Mouse (Mus musculus): ENCODE measurements around the gene Olfr1339. TPM values are rescaled to one million over a fixed set of nuclear protein-coding genes. Genes with fewer than 3 reads are reported as not detected.

Gene Olfr1339
- total and polyA plus RNA-seq, 2 experiments from 2014 or later = not detected

- Histone ChIP-seq H3K27ac (ENCODE audit: low read depth, low read length) (no peak within 1 kb of the TSS), H3K4me2 (ENCODE audit: low read depth) (no peak within 1 kb of the TSS), H3K9ac (no peak within 1 kb of the TSS), H3K36me3 (ENCODE audit: insufficient read depth) (no peaks in the 10 kb centered on the region), H3K4me3 (ENCODE audit: low read depth, low read length) (no peak within 1 kb of the TSS), H3K9me3 (ENCODE audit: low read length) (no peaks in the 10 kb centered on the region), H3K27me3 (ENCODE audit: insufficient read depth, low read length) (no peaks in the 10 kb centered on the region), H3K4me1 (ENCODE audit: insufficient read depth) (no peaks in the 10 kb centered on the region)
- TF ChIP-seq CTCF (IDR thresholded peaks at IDR 0.05; ENCODE audit: low read depth) = no peak
- DNase-seq = no peak
- ATAC-seq = no peak
These were observed 12.1 kb upstream of the Olfr1339 start, which contains the start of gene Olfr1340 for GRCm38 (mm10) chr4:118719838-118720237. Olfr1340 (plus strand) TSS chr4:118720138.

GRCm38 (mm10) chr4:118721742-118722483 lies 10.1 kb upstream of the Olfr1339 start:
- Histone ChIP-seq H3K27me3 (ENCODE audit: insufficient read depth, low read length) (no peaks in the 10 kb centered on the region), H3K27ac (ENCODE audit: low read depth, low read length) (no peak overlapping the region), H3K4me2 (ENCODE audit: low read depth) (no peak overlapping the region), H3K36me3 (ENCODE audit: insufficient read depth) (no peaks in the 10 kb centered on the region), H3K4me3 (ENCODE audit: low read depth, low read length) (no peak overlapping the region), H3K9me3 (ENCODE audit: low read length) (no peaks in the 10 kb centered on the region), H3K9ac (no peak overlapping the region), H3K4me1 (ENCODE audit: insufficient read depth) (no peaks in the 10 kb centered on the region)
- DNase-seq = no peak
- ATAC-seq = no peak
- TF ChIP-seq CTCF (IDR thresholded peaks at IDR 0.05; ENCODE audit: low read depth) = no peak
- WGBS = 56% methylated on average over 10 of the region's 10 CpGs

- no peak overlapping the region for H3K4me2 ChIP-seq (ENCODE audit: low read depth)
- ATAC-seq = no peak
- H3K4me1 ChIP-seq (ENCODE audit: insufficient read depth) = no peaks in the 10 kb centered on the region
- H3K27me3 ChIP-seq (ENCODE audit: insufficient read depth, low read length) = no peaks in the 10 kb centered on the region
- H3K4me3 ChIP-seq (ENCODE audit: low read depth, low read length) = no peak overlapping the region
- DNase-seq = no peak
- no peak for TF ChIP-seq CTCF (IDR thresholded peaks at IDR 0.05; ENCODE audit: low read depth)
- no peak overlapping the region for H3K9ac ChIP-seq
- H3K36me3 ChIP-seq (ENCODE audit: insufficient read depth) = no peaks in the 10 kb centered on the region
- no peak overlapping the region for H3K27ac ChIP-seq (ENCODE audit: low read depth, low read length)
- 58% methylated on average over 3 of the region's 3 CpGs for WGBS
- H3K9me3 ChIP-seq (ENCODE audit: low read length) = no peaks in the 10 kb centered on the region
These were observed 7.6 kb downstream of the Olfr1339 start for GRCm38 (mm10) chr4:118739574-118739973.

GRCm38 (mm10) chr4:118740988-118741698 lies 9.2 kb downstream of the Olfr1339 start:
- Histone ChIP-seq H3K4me3 (ENCODE audit: low read depth, low read length) (no peak overlapping the region), H3K9me3 (ENCODE audit: low read length) (no peaks in the 10 kb centered on the region), H3K9ac (no peak overlapping the region), H3K4me1 (ENCODE audit: insufficient read depth) (no peaks in the 10 kb centered on the region), H3K4me2 (ENCODE audit: low read depth) (peak overlapping the region; percentile 30), H3K27ac (ENCODE audit: low read depth, low read length) (no peak overlapping the region), H3K36me3 (ENCODE audit: insufficient read depth) (no peaks in the 10 kb centered on the region), H3K27me3 (ENCODE audit: insufficient read depth, low read length) (no peaks in the 10 kb centered on the region)
- ATAC-seq = no peak
- DNase-seq = no peak
- WGBS = 8% methylated on average over 11 of the region's 11 CpGs
- no peak for TF ChIP-seq CTCF (IDR thresholded peaks at IDR 0.05; ENCODE audit: low read depth)

- no peaks in the 10 kb centered on the region for H3K36me3 ChIP-seq (ENCODE audit: insufficient read depth)
- 3% methylated on average over 16 of the region's 16 CpGs for WGBS
- ATAC-seq = no peak
- H3K27ac ChIP-seq (ENCODE audit: low read depth, low read length) = no peak overlapping the region
- H3K4me1 ChIP-seq (ENCODE audit: insufficient read depth) = no peaks in the 10 kb centered on the region
- H3K27me3 ChIP-seq (ENCODE audit: insufficient read depth, low read length) = no peaks in the 10 kb centered on the region
- no peaks in the 10 kb centered on the region for H3K9me3 ChIP-seq (ENCODE audit: low read length)
- no peak overlapping the region for H3K4me3 ChIP-seq (ENCODE audit: low read depth, low read length)
- TF ChIP-seq CTCF (IDR thresholded peaks at IDR 0.05; ENCODE audit: low read depth) = no peak
- peak overlapping the region; percentile 30 for H3K4me2 ChIP-seq (ENCODE audit: low read depth)
- H3K9ac ChIP-seq = no peak overlapping the region
- peak; percentile 23 for DNase-seq
These were observed 9.9 kb downstream of the Olfr1339 start for GRCm38 (mm10) chr4:118741881-118742280.

GRCm38 (mm10) chr4:118758637-118759036 lies 26.7 kb downstream of the Olfr1339 start, which contains the start of gene Olfr1338:
Olfr1338 (minus strand) TSS chr4:118758737.
- Histone ChIP-seq H3K4me1 (ENCODE audit: insufficient read depth) (no peaks in the 10 kb centered on the region), H3K36me3 (ENCODE audit: insufficient read depth) (no peaks in the 10 kb centered on the region), H3K4me3 (ENCODE audit: low read depth, low read length) (no peak within 1 kb of the TSS), H3K9me3 (ENCODE audit: low read length) (no peaks in the 10 kb centered on the region), H3K9ac (no peak within 1 kb of the TSS), H3K4me2 (ENCODE audit: low read depth) (no peak within 1 kb of the TSS), H3K27ac (ENCODE audit: low read depth, low read length) (no peak within 1 kb of the TSS), H3K27me3 (ENCODE audit: insufficient read depth, low read length) (no peaks in the 10 kb centered on the region)
- 80% methylated on average over 1 of the region's 1 CpGs for WGBS
- no peak for TF ChIP-seq CTCF (IDR thresholded peaks at IDR 0.05; ENCODE audit: low read depth)
- no peak for ATAC-seq
- DNase-seq = no peak

- H3K27ac ChIP-seq (ENCODE audit: low read depth, low read length) = no peak within 1 kb of the TSS
- no peak within 1 kb of the TSS for H3K4me3 ChIP-seq (ENCODE audit: low read depth, low read length)
- no peak for TF ChIP-seq CTCF (IDR thresholded peaks at IDR 0.05; ENCODE audit: low read depth)
- ATAC-seq (no peak), DNase-seq (no peak)
- no peak within 1 kb of the TSS for H3K4me2 ChIP-seq (ENCODE audit: low read depth)
- H3K9me3 ChIP-seq (ENCODE audit: low read length) = no peaks in the 10 kb centered on the region
- H3K4me1 ChIP-seq (ENCODE audit: insufficient read depth) = no peaks in the 10 kb centered on the region
- no peak within 1 kb of the TSS for H3K9ac ChIP-seq
- WGBS = 76% methylated on average over 2 of the region's 2 CpGs
- H3K36me3 ChIP-seq (ENCODE audit: insufficient read depth) = no peaks in the 10 kb centered on the region
- no peaks in the 10 kb centered on the region for H3K27me3 ChIP-seq (ENCODE audit: insufficient read depth, low read length)
These were observed 50.5 kb downstream of the Olfr1339 start, which contains the start of gene Olfr1337 for GRCm38 (mm10) chr4:118782486-118782885. Olfr1337 (minus strand) TSS chr4:118782586.

Other genes with a start within 250 kb of the Olfr1339 start
- gene Tie1, start 242.1 kb upstream of the Olfr1339 start, total RNA-seq (2014; rRNA removed) = 10.4 and 14.9 TPM in 2 replicates
- 9.5 and 9.8 TPM in 2 replicates for gene Tie1, start 242.1 kb upstream of the Olfr1339 start, polyA plus RNA-seq (2015; fragmentation: Nextera tagmentation; extraction: Ambion mirVana)
- not detected in 2 replicates for gene 2610528J11Rik, start 205.2 kb upstream of the Olfr1339 start, total RNA-seq (2014; rRNA removed)
- gene 2610528J11Rik, start 205.2 kb upstream of the Olfr1339 start, polyA plus RNA-seq (2015; fragmentation: Nextera tagmentation; extraction: Ambion mirVana) = not detected in 2 replicates
- gene Tmem125, start 188.1 kb upstream of the Olfr1339 start, total RNA-seq (2014; rRNA removed) = 0.31 TPM in 1 of 2 replicates, not detected in the other
- 0.29 and 0.39 TPM in 2 replicates for gene Tmem125, start 188.1 kb upstream of the Olfr1339 start, polyA plus RNA-seq (2015; fragmentation: Nextera tagmentation; extraction: Ambion mirVana)
- 0.69 and 2.0 TPM in 2 replicates for gene Cfap57, start 111.4 kb upstream of the Olfr1339 start, total RNA-seq (2014; rRNA removed)
- 0.89 and 1.3 TPM in 2 replicates for gene Cfap57, start 111.4 kb upstream of the Olfr1339 start, polyA plus RNA-seq (2015; fragmentation: Nextera tagmentation; extraction: Ambion mirVana)
- 48.9 and 56.3 TPM in 2 replicates for gene Ebna1bp2, start 111.4 kb upstream of the Olfr1339 start, total RNA-seq (2014; rRNA removed)
- gene Ebna1bp2, start 111.4 kb upstream of the Olfr1339 start, polyA plus RNA-seq (2015; fragmentation: Nextera tagmentation; extraction: Ambion mirVana) = 97.7 and 104 TPM in 2 replicates
- not detected in 2 replicates for gene Olfr62, start 73.2 kb upstream of the Olfr1339 start, total RNA-seq (2014; rRNA removed)
- not detected in 2 replicates for gene Olfr62, start 73.2 kb upstream of the Olfr1339 start, polyA plus RNA-seq (2015; fragmentation: Nextera tagmentation; extraction: Ambion mirVana)
- not detected in 2 replicates for gene Olfr1342, start 39.4 kb upstream of the Olfr1339 start, total RNA-seq (2014; rRNA removed)
- not detected in 2 replicates for gene Olfr1342, start 39.4 kb upstream of the Olfr1339 start, polyA plus RNA-seq (2015; fragmentation: Nextera tagmentation; extraction: Ambion mirVana)
- not detected in 2 replicates for gene Olfr1341, start 28.7 kb upstream of the Olfr1339 start, total RNA-seq (2014; rRNA removed)
- not detected in 2 replicates for gene Olfr1341, start 28.7 kb upstream of the Olfr1339 start, polyA plus RNA-seq (2015; fragmentation: Nextera tagmentation; extraction: Ambion mirVana)
- gene Olfr1340, start 12.0 kb upstream of the Olfr1339 start, total RNA-seq (2014; rRNA removed) = not detected in 2 replicates
- gene Olfr1340, start 12.0 kb upstream of the Olfr1339 start, polyA plus RNA-seq (2015; fragmentation: Nextera tagmentation; extraction: Ambion mirVana) = 0.10 TPM in 1 of 2 replicates, not detected in the other
- not detected in 2 replicates for gene Olfr1338, start 26.6 kb downstream of the Olfr1339 start, total RNA-seq (2014; rRNA removed)
- not detected in 2 replicates for gene Olfr1338, start 26.6 kb downstream of the Olfr1339 start, polyA plus RNA-seq (2015; fragmentation: Nextera tagmentation; extraction: Ambion mirVana)
- not detected in 2 replicates for gene Olfr1337, start 50.4 kb downstream of the Olfr1339 start, total RNA-seq (2014; rRNA removed)
- not detected in 2 replicates for gene Olfr1337, start 50.4 kb downstream of the Olfr1339 start, polyA plus RNA-seq (2015; fragmentation: Nextera tagmentation; extraction: Ambion mirVana)
- not detected in 2 replicates for gene Olfr1335, start 77.8 kb downstream of the Olfr1339 start, total RNA-seq (2014; rRNA removed)
- not detected in 2 replicates for gene Olfr1335, start 77.8 kb downstream of the Olfr1339 start, polyA plus RNA-seq (2015; fragmentation: Nextera tagmentation; extraction: Ambion mirVana)
- gene Olfr1333, start 104.1 kb downstream of the Olfr1339 start, total RNA-seq (2014; rRNA removed) = not detected in 2 replicates
- not detected in 2 replicates for gene Olfr1333, start 104.1 kb downstream of the Olfr1339 start, polyA plus RNA-seq (2015; fragmentation: Nextera tagmentation; extraction: Ambion mirVana)
- not detected in 2 replicates for gene Olfr1331, start 132.5 kb downstream of the Olfr1339 start, total RNA-seq (2014; rRNA removed)
- gene Olfr1331, start 132.5 kb downstream of the Olfr1339 start, polyA plus RNA-seq (2015; fragmentation: Nextera tagmentation; extraction: Ambion mirVana) = not detected in 2 replicates
- not detected in 2 replicates for gene Olfr1330, start 156.4 kb downstream of the Olfr1339 start, total RNA-seq (2014; rRNA removed)
- gene Olfr1330, start 156.4 kb downstream of the Olfr1339 start, polyA plus RNA-seq (2015; fragmentation: Nextera tagmentation; extraction: Ambion mirVana) = not detected in 2 replicates
- not detected in 2 replicates for gene Olfr1329, start 185.3 kb downstream of the Olfr1339 start, total RNA-seq (2014; rRNA removed)
- not detected in 2 replicates for gene Olfr1329, start 185.3 kb downstream of the Olfr1339 start, polyA plus RNA-seq (2015; fragmentation: Nextera tagmentation; extraction: Ambion mirVana)
- gene Olfr1328, start 206.4 kb downstream of the Olfr1339 start, total RNA-seq (2014; rRNA removed) = not detected in 2 replicates
- not detected in 2 replicates for gene Olfr1328, start 206.4 kb downstream of the Olfr1339 start, polyA plus RNA-seq (2015; fragmentation: Nextera tagmentation; extraction: Ambion mirVana)
- gene Lao1, start 229.4 kb downstream of the Olfr1339 start, total RNA-seq (2014; rRNA removed) = 0.15 TPM in 1 of 2 replicates, not detected in the other
- 0.15 and 0.21 TPM in 2 replicates for gene Lao1, start 229.4 kb downstream of the Olfr1339 start, polyA plus RNA-seq (2015; fragmentation: Nextera tagmentation; extraction: Ambion mirVana)

All from forebrain, postnatal 0 days (tissue).